Mouse (Mus musculus) v-Abl transformed pro-B cells (cell line): ENCODE results near the gene Atxn10.

Source experiments
- in situ Hi-C, 2 experiments: fragments of 400-800 bp; cut with MboI; formaldehyde crosslinking; loops; one replicate each; pipeline ENCODE4 v1.15.1; 2025; ENCODE audit not compliant: unreplicated experiment in 2 of 2

Atxn10 gene

DNA sequence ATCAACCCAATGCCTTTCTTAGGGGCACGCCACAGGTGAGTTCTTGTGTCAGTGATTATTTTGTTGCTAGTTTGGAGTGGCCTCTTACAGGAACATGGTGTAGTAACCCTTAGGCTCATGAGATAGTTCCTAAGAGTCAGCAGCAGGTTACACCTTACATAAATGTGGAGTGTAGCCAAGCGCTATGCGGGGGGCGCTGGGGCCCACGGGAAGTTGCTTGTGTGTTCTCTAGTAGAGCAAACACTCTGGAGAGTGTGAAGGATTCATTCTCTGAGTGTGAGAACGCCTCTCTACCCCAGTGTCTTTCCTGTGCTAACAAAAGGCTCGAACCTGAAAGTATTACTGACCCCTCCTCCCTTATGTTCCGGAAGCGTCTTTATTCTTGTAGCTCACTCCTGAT, 59.3 kb downstream of the Atxn10 start:
- in situ Hi-C loops = no loop called here

DNA sequence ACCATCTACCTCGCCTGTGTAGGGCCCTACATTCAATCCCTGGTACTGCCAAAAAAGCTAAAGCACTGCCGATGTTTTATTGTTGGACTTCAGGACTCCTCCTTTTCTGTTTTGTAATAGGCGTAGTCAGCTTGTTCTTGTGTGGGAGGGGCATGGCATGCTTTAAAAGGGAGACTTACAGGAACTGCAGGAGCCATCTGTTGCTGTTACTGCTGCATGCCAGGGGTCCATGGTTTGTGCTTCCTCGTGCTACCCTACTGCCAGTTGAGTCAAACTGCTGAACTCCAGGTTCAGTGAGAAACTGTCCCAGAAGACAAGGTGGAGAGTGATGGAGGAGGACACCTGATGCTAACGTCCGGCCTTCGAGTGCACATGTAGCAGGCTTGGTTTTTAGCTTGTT, 65.9 kb downstream of the Atxn10 start:
- in situ Hi-C loops = loop anchor here (25.0 kb wide), 3 partner anchors 460 to 785 kb away; partner anchors contain the start of genes Cerk (in 1 of the 2), Gramd4 (in 1 of the 2) and Gtse1 (in 1 of the 2)

DNA sequence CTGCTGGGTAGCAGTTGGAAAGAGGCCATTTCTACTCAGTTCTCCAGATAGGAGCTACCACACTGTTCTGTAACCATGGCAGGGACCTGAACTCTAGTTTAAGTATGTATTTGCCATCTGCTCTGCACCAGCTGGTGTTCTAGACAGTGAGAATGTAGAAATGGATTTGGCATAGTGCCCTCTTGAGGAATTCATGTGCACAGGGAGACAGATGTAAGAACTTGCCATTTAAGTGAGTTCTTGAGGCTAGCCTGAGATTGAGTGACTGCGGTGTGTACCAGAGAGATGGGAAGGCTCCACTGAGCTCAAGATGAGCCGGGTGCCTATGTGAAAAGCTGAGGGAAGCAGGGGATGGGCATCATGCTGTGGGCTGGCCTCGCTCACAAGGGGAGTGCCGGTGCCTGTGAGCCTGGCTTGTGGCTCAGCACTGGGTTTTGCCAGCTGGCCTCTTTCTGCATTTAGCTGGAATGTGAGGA, 67.2 kb downstream of the Atxn10 start:
- in situ Hi-C loops = loop anchor here (25.0 kb wide), 3 partner anchors 459 to 784 kb away; partner anchors contain the start of genes Cerk (in 1 of the 2), Gramd4 (in 1 of the 2) and Gtse1 (in 1 of the 2)

DNA sequence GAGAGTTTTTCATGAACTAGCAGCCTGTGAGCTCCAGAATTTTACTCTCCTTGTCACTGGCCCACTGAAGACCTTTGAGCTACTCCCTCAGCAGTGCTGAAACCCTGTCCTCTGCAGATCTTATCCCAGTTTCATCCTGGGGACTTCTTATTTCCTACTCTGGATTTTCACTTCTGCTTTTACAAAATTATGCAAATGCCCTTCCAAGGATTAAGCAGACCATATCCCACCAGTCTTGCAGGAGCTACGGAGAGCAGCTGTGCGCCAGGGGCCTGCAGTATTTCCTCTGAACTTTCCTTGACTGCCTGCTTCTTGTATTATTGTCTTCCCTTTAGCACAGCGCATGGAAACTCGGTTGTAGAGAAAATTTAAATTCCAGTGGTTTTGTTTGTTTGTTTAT, 68.7 kb downstream of the Atxn10 start:
- in situ Hi-C loops = loop anchor here (25.0 kb wide), 3 partner anchors 458 to 783 kb away; partner anchors contain the start of genes Cerk (in 1 of the 2), Gramd4 (in 1 of the 2) and Gtse1 (in 1 of the 2)

DNA sequence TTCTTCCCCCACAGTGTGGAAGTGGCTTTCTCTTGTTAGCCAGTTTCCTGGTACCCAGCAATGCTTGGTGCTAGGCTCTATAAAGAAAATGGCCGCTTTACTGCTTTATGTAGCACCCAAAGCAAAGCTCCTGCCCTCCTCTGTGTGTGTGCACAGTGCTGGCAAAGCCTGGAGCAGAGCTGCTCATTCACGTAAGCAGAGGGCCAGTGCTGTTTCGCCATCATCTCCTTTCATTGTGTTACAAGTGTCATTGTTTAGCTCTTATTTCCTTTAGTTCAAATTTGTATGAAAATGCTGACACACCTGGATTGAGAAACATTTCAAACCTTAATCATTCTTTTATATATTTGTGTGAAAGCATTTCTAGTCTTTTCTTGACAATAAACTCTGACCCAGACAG, 69.5 kb downstream of the Atxn10 start:
- in situ Hi-C loops = loop anchor here (25.0 kb wide), 3 partner anchors 457 to 782 kb away; partner anchors contain the start of genes Cerk (in 1 of the 2), Gramd4 (in 1 of the 2) and Gtse1 (in 1 of the 2)

DNA sequence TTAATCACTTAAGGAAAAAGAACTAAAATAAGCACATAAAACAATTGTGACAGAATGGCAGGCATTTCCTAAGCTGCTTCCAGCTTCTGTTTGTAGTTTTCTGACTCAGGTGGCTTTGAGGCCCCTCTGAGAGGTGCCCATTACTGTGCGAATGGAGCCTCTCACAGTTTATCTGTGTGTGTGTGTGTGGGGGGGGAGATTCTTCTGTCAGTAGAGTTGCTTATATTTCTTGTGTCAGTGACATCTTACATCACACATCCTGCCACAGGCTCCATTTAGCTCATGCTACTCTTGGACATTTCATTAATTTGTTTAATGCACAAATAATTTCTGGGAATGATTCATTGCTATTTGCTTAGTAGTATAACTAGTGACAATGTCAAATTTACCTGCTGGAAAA, 70.8 kb downstream of the Atxn10 start:
- in situ Hi-C loops = loop anchor here (25.0 kb wide), 3 partner anchors 455 to 780 kb away; partner anchors contain the start of genes Cerk (in 1 of the 2), Gramd4 (in 1 of the 2) and Gtse1 (in 1 of the 2)

DNA sequence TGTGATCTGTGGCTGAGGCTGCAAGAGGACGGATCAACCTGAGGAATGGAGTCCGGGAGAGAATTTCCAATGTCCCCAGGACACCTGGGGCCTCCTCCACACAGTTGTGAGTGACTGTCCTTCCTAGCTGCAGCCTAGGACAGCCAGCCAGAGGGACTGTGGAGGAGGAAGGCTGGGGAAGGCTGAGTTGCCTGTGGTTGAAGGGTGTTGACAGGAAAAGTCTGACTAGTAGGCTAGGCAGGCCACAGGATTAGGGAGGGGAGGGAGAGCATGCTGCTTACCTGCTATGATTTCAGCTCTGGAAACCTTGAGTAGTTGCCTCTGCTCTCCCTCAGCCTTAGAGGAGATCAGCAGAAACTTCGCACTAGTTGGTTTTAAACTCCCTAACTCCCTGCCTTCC, 71.3 kb downstream of the Atxn10 start:
- in situ Hi-C loops = loop anchor here (25.0 kb wide), 3 partner anchors 455 to 780 kb away; partner anchors contain the start of genes Cerk (in 1 of the 2), Gramd4 (in 1 of the 2) and Gtse1 (in 1 of the 2)

DNA sequence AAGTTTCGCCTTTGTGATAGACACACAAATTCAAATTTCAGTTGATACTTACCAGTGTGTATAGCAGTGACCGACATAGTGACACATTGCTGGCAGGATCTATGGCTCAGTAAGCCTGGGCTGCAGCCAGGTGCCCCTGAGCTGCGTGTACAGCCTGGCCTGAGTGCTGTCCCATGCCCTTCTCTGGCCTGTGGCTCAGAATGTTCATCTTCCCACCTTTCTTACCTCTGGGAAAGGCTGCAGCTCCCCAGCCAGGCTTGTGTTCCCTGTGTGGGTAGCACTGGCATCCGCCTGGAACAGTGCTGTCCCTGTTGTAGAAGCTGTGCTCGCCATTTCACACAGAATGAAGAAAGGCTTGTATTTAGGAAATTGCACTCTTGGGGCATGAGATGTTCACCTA, 72.7 kb downstream of the Atxn10 start:
- in situ Hi-C loops = loop anchor here (25.0 kb wide), 3 partner anchors 454 to 779 kb away; partner anchors contain the start of genes Cerk (in 1 of the 2), Gramd4 (in 1 of the 2) and Gtse1 (in 1 of the 2)

DNA sequence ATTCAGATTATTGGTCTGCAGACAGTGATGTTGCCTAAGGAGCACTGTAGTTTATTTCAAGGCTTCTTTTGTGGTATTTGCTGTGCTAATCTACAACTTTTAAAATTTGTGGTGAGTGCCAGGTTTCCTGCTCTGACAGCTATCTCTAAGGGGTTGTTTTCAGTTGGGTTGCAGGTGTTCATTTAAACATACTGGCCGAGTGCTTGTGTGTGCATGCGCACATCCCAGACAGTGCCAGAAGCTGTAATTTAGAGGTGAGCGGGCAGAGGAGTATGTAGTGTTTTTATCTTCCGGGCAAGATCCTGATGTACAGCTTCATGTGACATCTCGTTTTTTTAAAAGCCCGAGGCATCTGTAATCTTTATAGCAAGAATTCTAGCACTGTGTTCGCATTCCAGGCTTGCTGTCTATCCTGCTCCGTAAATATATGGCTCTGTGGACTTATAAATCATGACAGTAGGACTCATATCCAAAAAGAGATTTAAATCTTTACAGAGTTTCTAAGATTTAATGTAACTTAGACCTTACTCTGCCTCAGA, 73.3 kb downstream of the Atxn10 start:
- in situ Hi-C loops = loop anchor here (25.0 kb wide), 3 partner anchors 453 to 778 kb away; partner anchors contain the start of genes Cerk (in 1 of the 2), Gramd4 (in 1 of the 2) and Gtse1 (in 1 of the 2)

DNA sequence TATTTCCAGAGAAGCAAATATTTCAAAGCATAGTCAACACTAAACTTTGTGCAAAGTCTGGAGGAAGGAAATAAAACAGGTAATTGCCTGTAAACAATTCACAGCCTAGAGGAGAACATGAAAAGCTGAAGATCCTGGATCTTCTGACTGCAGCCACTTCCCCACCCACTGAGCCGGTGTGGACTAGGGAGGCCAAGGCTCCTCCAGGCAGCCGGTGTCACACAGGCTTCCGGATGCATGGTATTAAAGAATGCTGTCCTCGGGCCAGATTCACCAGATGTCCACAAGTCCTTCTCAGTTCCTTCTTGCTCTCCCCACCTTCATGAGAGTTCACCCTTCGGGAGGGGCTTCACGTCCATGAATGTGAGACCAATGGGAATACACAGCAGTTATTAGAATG, 73.8 kb downstream of the Atxn10 start:
- in situ Hi-C loops = loop anchor here (25.0 kb wide), 3 partner anchors 452 to 777 kb away; partner anchors contain the start of genes Cerk (in 1 of the 2), Gramd4 (in 1 of the 2) and Gtse1 (in 1 of the 2)

DNA sequence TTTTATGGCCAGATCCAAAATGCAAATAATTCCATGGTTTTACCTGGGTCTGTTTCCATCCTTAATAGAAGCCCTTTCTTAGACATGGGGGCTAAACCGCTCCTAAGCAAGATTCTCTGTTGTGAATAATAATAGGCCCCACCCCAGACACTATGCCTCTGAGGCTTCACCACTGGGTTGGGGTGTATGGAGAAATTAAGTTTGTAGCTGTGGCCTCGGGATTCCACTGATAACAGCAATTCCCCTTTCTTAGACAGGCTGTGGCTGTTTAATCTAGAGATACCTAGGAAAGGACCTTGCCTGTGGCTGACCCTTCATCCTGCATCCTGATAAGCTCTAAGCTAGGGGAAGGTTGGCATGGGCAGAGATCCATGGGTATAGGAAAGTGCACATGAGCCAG, 78.6 kb downstream of the Atxn10 start:
- in situ Hi-C loops = loop anchor here (5.0 to 25.0 kb wide), 4 partner anchors 77 to 773 kb away; partner anchors contain the start of genes Atxn10 (in 1 of the 2), Cerk (in 1 of the 2), Gramd4 (in 1 of the 2) and Gtse1 (in 1 of the 2)

DNA sequence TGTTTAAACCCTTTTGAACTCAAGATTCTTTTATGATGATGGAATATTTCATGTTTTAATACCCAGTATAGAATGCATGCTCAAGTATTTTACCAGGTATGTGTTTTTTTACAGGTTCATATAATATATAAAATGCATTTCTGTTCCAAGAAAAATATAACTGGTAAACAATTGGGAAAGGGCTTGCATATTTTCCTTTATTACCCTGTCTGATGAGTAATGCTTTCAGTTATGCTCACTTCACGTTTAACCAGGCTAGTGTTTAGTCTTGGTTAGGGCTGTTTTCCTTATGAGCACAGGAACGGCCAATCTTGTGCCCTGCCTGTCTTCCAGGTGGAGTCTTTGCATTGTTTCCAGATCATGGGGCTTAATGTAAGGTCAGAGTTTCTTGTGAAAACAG, 84.6 kb downstream of the Atxn10 start:
- in situ Hi-C loops = loop anchor here (5.0 to 25.0 kb wide), 4 partner anchors 98 to 767 kb away; partner anchors contain the start of genes Cerk (in 1 of the 2), Gramd4 (in 1 of the 2) and Gtse1 (in 1 of the 2)

DNA sequence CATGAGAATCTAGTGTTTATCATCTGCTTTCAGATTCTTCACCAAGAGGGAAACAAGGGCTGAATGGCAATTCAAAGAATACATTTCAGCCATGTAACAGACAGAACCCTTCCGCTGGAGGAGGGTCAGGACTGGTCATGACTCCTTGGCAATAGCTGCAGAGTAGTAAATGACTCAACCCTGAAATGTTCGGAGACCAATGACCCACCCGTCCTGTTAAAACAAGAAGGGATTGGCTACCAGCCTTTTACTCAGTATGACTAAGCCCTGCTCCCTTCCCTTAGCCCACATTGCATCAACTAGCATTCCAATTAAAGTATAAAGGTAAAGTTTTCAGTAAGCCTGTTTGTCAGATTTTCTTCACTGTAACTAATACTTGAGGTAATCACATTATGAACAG, 88.2 kb downstream of the Atxn10 start:
- in situ Hi-C loops = loop anchor here (5.0 to 25.0 kb wide), 4 partner anchors 102 to 763 kb away; partner anchors contain the start of genes Cerk (in 1 of the 2), Gramd4 (in 1 of the 2) and Gtse1 (in 1 of the 2)

DNA sequence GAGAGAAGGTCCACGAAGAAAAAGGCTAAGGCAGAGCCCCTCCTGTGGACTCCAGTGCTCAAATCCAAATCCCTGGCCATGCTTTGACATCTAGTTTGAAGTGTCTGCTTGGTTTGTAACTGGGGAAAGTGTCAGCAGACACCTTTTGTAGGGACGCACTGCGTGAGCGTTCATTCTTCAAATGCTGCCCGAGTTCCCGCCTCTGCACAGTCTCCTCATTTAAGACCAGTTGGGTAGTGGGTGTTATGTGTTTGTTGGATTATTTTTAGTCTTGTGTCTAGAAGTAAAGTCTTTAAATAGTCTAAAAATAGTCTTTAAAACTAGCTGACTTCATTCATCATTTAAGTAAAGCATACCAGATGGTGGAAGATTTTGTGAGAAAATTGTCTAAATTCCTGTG, 92.1 kb downstream of the Atxn10 start:
- in situ Hi-C loops = no loop called here

DNA sequence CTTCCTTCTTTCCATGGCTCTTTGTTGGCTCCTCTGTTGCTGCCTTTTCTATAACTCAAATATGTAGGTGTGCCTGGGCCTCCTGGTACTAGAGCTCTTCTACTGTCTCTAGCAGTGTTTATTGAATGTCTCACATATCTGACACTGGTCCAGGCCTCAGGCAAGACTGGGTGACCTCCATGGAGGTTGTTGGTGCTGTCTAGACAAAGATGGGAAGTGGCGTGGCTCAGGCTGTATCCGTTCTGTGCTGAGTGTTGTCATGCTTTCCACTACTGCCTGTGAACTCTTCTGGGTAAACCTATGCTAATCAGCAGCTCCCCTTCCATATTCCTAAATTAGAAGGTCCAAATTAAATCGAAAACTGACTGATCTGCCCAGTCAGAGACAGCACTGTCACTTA, 106.5 kb downstream of the Atxn10 start:
- in situ Hi-C loops = no loop called here

DNA sequence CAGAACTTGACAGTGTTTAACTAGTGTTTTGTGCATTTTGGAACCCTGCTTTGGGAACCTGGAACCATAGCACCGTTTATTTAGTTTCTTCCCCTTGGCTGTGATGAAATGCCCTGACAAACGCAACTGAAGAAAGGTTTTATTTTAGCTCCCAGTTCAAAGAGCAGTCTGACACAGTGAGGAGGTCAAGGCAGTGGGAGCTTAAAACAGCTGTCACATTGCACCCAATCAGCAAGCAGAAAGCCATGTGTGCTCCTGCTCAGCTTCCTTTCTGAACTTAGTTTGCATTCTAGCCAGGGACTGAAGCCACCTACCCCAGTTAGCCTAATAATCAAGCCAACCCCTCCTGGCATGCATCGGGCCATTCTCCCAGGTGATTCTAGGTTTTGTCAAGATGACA, 110.6 kb downstream of the Atxn10 start:
- in situ Hi-C loops = no loop called here

DNA sequence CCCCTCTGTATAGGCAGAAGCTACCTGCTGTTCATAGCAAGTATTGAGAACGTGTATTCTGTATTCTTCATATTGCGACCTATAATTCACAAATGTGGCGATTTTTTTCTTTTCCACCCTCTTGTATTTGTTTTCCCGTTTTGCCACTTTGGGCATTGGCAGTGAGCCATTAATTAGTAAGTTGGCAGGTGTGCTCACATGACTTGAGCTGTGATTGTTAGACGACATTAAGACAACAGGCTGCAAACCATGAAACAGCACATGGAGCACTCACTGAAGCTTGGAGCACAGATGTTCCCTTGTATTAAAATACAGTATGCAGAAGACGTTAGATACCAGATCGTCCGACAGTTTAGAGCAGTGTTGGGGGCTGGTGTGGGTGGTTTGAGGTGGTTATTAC, 120.8 kb downstream of the Atxn10 start:
- in situ Hi-C loops = no loop called here

DNA sequence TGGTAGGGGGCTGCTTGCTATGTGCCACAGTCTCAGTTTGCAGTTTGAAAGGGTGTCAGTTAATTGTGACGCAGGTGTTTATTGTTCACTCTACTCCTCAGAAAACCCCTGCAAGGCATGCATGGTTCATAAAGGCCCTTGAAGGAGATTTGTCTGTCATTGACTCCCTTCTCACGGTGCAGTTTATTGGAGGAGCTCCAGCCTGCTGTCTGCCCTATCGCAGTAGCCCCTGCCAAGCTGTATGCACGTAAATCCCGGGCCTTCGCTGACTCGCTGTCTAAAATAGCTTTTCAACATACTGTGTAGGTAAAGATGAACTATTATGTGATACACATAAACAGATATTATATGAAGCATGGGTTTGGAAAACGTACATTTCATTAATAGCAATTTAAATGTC, 121.8 kb downstream of the Atxn10 start:
- in situ Hi-C loops = no loop called here

DNA sequence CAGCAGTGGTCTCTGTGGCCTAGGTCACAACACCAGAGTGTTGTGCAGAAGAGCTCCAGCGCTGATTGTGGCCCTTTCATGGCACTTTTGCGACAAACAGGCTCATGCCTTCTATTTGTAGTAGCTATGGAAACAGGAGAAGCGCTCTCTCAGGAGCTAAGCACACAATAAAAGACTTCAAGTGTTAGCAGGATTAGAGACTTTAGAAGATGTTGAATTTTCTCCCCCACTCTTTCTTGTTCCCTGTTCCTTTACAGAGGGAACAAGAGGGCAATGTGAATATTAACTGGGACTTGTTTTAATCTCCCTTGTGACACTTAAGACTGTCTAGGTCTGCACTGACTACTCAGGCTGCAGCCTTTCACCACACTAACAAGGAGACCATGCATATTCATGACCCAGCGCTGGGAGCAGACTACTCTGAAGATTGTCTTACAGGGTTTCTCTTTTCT, 122.6 kb downstream of the Atxn10 start:
- in situ Hi-C loops = no loop called here

DNA sequence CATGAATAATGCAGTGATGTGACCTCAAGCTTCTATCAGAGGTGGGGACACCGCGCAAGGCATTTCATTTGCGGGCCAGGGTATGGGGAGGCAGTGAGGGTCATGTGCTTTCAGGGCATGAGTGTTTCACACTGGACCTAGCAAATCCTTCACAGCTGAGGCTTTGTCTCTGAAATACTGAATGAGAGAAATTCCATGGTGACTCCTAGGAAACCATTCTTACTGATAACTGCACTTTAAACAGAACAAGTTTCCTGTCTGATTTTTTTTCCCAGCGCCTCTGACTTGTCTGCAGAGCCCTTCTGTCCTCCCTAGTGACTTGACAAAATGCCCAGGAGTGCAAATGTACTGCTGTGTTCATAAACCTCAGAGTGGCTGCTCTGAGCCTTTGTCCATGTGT, 125.5 kb downstream of the Atxn10 start:
- in situ Hi-C loops = loop anchor here in 1 of 2 experiments (10.0 kb wide), 1 partner anchor 137 kb away; no protein-coding TSS in a partner anchor

DNA sequence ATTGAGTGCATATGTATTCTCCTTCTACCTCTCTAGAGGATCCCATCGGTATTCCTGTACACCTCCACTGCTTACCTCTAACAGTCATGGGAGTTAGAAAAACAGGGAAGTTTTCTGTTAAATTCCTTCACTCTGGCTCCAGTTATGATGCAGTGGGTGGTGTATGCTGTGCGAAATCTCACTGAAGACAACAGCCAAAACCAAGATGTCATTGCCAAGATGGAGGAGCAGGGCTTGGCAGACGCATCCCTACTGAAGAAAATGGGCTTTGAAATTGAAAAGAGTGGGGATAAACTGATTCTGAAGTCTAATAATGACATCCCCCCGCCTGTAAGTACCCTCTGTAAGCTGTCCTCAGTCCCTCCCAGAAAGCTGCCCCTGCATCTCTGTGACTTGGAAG, 126.1 kb downstream of the Atxn10 start:
- in situ Hi-C loops = loop anchor here in 1 of 2 experiments (10.0 kb wide), 1 partner anchor 137 kb away; no protein-coding TSS in a partner anchor
